Mouse (Mus musculus): ENCODE data around the gene Ank. TPM values are rescaled to one million over a fixed set of nuclear protein-coding genes. Genes with fewer than 3 reads are reported as not detected.
A peak's percentile ranks its signal among the peaks of the same experiment; 100 is the strongest.

Gene Ank
- polyA plus RNA-seq, 1 experiment from 2014 or later, result 13.9 TPM

DNA sequence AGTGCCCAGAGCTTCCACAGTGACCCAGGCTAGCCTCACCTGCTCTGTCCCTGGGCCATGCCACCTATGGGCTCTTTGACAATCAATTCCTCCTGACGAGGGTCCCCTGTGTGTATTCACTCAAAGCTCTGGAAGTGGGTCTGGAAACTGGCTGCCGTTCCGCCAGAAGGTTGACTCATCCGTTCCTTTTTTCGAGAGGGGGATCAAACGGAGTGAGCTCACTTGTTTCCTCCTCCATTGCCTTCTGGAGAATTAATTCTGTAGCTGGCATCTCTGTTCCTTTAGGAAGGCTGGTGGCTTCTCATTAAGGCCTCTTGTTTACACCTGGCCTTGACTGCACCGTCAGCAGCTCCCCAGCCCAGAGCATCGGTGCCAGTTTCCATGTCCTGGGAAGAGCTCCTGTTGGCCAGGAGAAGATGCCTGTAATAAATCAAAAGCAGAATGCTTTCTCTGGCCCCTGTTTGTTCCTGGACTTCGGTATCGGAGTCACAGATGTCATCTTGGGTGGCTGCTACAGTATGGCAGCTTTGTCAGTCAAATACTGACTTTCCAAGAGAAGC is 99.2 kb downstream of the Ank start:
- Histone ChIP-seq H3K27me3 (replicated peaks; ENCODE audit: control insufficient read depth, insufficient read depth, low read length) (no peaks in the 10 kb centered on the region), H3K36me3 (ENCODE audit: control insufficient read depth, insufficient read depth, low read length) (peaks cover 33% of the 10 kb centered on the region), H3K27ac (ENCODE audit: low read depth, low read length) (no peak overlapping the region), H3K4me1 (ENCODE audit: control insufficient read depth, insufficient read depth, low read length) (no peaks in the 10 kb centered on the region), H3K4me3 (ENCODE audit: low read depth, low read length) (no peak overlapping the region), H3K4me2 (ENCODE audit: low read length) (no peak overlapping the region), H3K9me3 (replicated peaks; ENCODE audit: control insufficient read depth, low read length) (no peaks in the 10 kb centered on the region), H3K9ac (ENCODE audit: low read length) (no peak overlapping the region)
- DNase-seq (ENCODE audit: low spot score) (no peak), ATAC-seq (no peak)
- WGBS, result 87% methylated on average over 10 of the region's 10 CpGs

- no peak overlapping the region for H3K9ac ChIP-seq (ENCODE audit: low read length)
- 95% methylated on average over 16 of the region's 16 CpGs for WGBS
- H3K36me3 ChIP-seq (ENCODE audit: control insufficient read depth, insufficient read depth, low read length), result peaks cover 37% of the 10 kb centered on the region
- no peaks in the 10 kb centered on the region for H3K4me1 ChIP-seq (ENCODE audit: control insufficient read depth, insufficient read depth, low read length)
- no peaks in the 10 kb centered on the region for H3K9me3 ChIP-seq (replicated peaks; ENCODE audit: control insufficient read depth, low read length)
- ATAC-seq (no peak), DNase-seq (ENCODE audit: low spot score) (no peak)
- no peak overlapping the region for H3K4me2 ChIP-seq (ENCODE audit: low read length)
- H3K4me3 ChIP-seq (ENCODE audit: low read depth, low read length), result no peak overlapping the region
- H3K27me3 ChIP-seq (replicated peaks; ENCODE audit: control insufficient read depth, insufficient read depth, low read length), result no peaks in the 10 kb centered on the region
- no peak overlapping the region for H3K27ac ChIP-seq (ENCODE audit: low read depth, low read length)
Measured at GRCm38 (mm10) chr15:27567356-27567755, 100.9 kb downstream of the Ank start.

GRCm38 (mm10) chr15:27568371-27568770 is 101.9 kb downstream of the Ank start:
- Histone ChIP-seq H3K9me3 (replicated peaks; ENCODE audit: control insufficient read depth, low read length) (no peaks in the 10 kb centered on the region), H3K4me1 (ENCODE audit: control insufficient read depth, insufficient read depth, low read length) (no peaks in the 10 kb centered on the region), H3K27ac (ENCODE audit: low read depth, low read length) (no peak overlapping the region), H3K4me3 (ENCODE audit: low read depth, low read length) (no peak overlapping the region), H3K27me3 (replicated peaks; ENCODE audit: control insufficient read depth, insufficient read depth, low read length) (no peaks in the 10 kb centered on the region), H3K36me3 (ENCODE audit: control insufficient read depth, insufficient read depth, low read length) (peaks cover 42% of the 10 kb centered on the region), H3K4me2 (ENCODE audit: low read length) (no peak overlapping the region), H3K9ac (ENCODE audit: low read length) (no peak overlapping the region)
- no peak for DNase-seq (ENCODE audit: low spot score)
- WGBS, result 87% methylated on average over 6 of the region's 6 CpGs
- ATAC-seq, result no peak

DNA sequence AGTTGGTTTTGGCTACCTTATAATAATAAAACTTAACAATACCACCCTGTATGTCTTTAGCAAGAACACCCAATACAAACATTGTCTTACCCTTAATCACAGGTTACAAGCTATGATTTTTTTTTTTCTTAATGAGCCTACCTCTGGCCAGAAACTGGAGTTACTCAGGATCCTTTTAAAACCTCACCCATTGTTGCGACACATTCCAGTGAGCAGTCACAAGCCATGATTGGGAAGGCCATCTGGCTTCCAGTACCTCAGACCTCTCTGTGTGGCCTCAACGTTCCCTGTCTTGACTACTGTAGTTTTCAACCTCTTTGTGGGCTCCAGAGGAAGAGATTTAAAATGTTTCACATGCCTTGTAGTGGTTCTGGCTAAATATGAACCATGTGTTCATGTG is 103.4 kb downstream of the Ank start:
- Histone ChIP-seq H3K27me3 (replicated peaks; ENCODE audit: control insufficient read depth, insufficient read depth, low read length) (no peaks in the 10 kb centered on the region), H3K27ac (ENCODE audit: low read depth, low read length) (no peak overlapping the region), H3K36me3 (ENCODE audit: control insufficient read depth, insufficient read depth, low read length) (peaks cover 42% of the 10 kb centered on the region), H3K4me3 (ENCODE audit: low read depth, low read length) (no peak overlapping the region), H3K9ac (ENCODE audit: low read length) (no peak overlapping the region), H3K4me1 (ENCODE audit: control insufficient read depth, insufficient read depth, low read length) (no peaks in the 10 kb centered on the region), H3K4me2 (ENCODE audit: low read length) (no peak overlapping the region), H3K9me3 (replicated peaks; ENCODE audit: control insufficient read depth, low read length) (no peaks in the 10 kb centered on the region)
- DNase-seq (ENCODE audit: low spot score) (no peak), ATAC-seq (no peak)
- 77% methylated on average over 2 of the region's 2 CpGs for WGBS

GRCm38 (mm10) chr15:27570385-27570784 is 103.9 kb downstream of the Ank start:
- ATAC-seq, result no peak
- Histone ChIP-seq H3K4me2 (ENCODE audit: low read length) (no peak overlapping the region), H3K4me1 (ENCODE audit: control insufficient read depth, insufficient read depth, low read length) (no peaks in the 10 kb centered on the region), H3K36me3 (ENCODE audit: control insufficient read depth, insufficient read depth, low read length) (peaks cover 40% of the 10 kb centered on the region), H3K27ac (ENCODE audit: low read depth, low read length) (no peak overlapping the region), H3K9ac (ENCODE audit: low read length) (no peak overlapping the region), H3K9me3 (replicated peaks; ENCODE audit: control insufficient read depth, low read length) (no peaks in the 10 kb centered on the region), H3K4me3 (ENCODE audit: low read depth, low read length) (no peak overlapping the region), H3K27me3 (replicated peaks; ENCODE audit: control insufficient read depth, insufficient read depth, low read length) (no peaks in the 10 kb centered on the region)
- DNase-seq (ENCODE audit: low spot score), result no peak
- WGBS, result 93% methylated on average over 4 of the region's 4 CpGs

- no peak overlapping the region for H3K4me3 ChIP-seq (ENCODE audit: low read depth, low read length)
- no peaks in the 10 kb centered on the region for H3K9me3 ChIP-seq (replicated peaks; ENCODE audit: control insufficient read depth, low read length)
- H3K9ac ChIP-seq (ENCODE audit: low read length), result no peak overlapping the region
- no peaks in the 10 kb centered on the region for H3K27me3 ChIP-seq (replicated peaks; ENCODE audit: control insufficient read depth, insufficient read depth, low read length)
- 73% methylated on average over 8 of the region's 8 CpGs for WGBS
- no peak for ATAC-seq
- no peak overlapping the region for H3K27ac ChIP-seq (ENCODE audit: low read depth, low read length)
- DNase-seq (ENCODE audit: low spot score), result no peak
- H3K4me2 ChIP-seq (ENCODE audit: low read length), result no peak overlapping the region
- 0 out of 2 replicates have a peak, but pooled peaks cover 3% of the 10 kb centered on the region for H3K4me1 ChIP-seq (ENCODE audit: control insufficient read depth, insufficient read depth, low read length)
- H3K36me3 ChIP-seq (ENCODE audit: control insufficient read depth, insufficient read depth, low read length), result peaks cover 33% of the 10 kb centered on the region
Measured at GRCm38 (mm10) chr15:27571179-27571578, 104.7 kb downstream of the Ank start.

DNA sequence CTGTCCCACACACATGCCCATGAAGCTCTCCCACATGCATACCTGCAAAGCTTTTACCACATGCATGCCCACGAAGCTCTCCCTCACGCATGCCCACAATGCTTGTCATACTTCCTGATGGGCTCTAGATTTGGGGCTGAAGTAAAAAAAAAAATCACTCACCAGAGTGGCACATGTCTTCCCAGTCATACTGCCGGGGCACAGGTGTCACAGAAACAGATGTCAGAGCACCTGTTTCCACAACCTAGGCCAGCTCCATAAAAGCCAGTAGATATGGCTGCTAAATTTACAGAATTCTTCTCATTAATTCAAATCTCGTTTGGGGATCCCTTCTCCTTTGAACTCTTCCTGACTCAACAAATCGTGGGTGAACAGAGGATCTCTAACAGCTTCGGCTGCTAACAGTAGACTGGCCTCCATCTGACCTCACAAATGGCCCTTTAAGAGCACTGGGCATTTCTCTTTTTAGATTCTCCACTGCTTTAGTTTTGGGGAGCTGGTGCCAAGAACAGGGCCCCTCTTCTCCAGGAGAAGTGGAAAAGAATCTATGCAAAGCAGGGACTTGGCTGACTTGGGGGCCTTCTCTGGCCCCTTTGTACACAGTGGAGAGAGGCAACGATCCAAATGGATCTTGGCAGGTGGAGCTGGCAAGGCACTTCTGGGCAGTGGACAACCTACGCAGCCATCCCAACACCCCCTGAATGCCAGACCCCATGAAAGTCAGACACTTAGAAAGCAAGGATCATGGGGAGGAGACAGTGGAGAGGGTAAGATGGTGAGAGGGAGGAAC is 108.7 kb downstream of the Ank start:
- no peak overlapping the region for H3K9ac ChIP-seq (ENCODE audit: low read length)
- no peak overlapping the region for H3K4me2 ChIP-seq (ENCODE audit: low read length)
- no peak overlapping the region for H3K27ac ChIP-seq (ENCODE audit: low read depth, low read length)
- peaks cover 15% of the 10 kb centered on the region for H3K36me3 ChIP-seq (ENCODE audit: control insufficient read depth, insufficient read depth, low read length)
- 0 out of 2 replicates have a peak, but pooled peaks cover 4% of the 10 kb centered on the region for H3K4me1 ChIP-seq (ENCODE audit: control insufficient read depth, insufficient read depth, low read length)
- H3K4me3 ChIP-seq (ENCODE audit: low read depth, low read length), result no peak overlapping the region
- WGBS, result 72% methylated on average over 8 of the region's 8 CpGs
- H3K27me3 ChIP-seq (replicated peaks; ENCODE audit: control insufficient read depth, insufficient read depth, low read length), result no peaks in the 10 kb centered on the region
- DNase-seq (ENCODE audit: low spot score) (no peak), ATAC-seq (peak; percentile 31; the same call in 1 of the 2 replicates)
- H3K9me3 ChIP-seq (replicated peaks; ENCODE audit: control insufficient read depth, low read length), result no peaks in the 10 kb centered on the region

GRCm38 (mm10) chr15:27575932-27576331 is 109.5 kb downstream of the Ank start:
- no peak overlapping the region for H3K9ac ChIP-seq (ENCODE audit: low read length)
- H3K4me3 ChIP-seq (ENCODE audit: low read depth, low read length), result no peak overlapping the region
- peaks cover 15% of the 10 kb centered on the region for H3K36me3 ChIP-seq (ENCODE audit: control insufficient read depth, insufficient read depth, low read length)
- H3K27ac ChIP-seq (ENCODE audit: low read depth, low read length), result peak overlapping the region; percentile 2; the same call in 1 of the 2 replicates
- H3K9me3 ChIP-seq (replicated peaks; ENCODE audit: control insufficient read depth, low read length), result no peaks in the 10 kb centered on the region
- 80% methylated on average over 3 of the region's 3 CpGs for WGBS
- DNase-seq (ENCODE audit: low spot score), result peak; percentile 35
- ATAC-seq, result 0 out of 2 replicates have a peak, but pooled peaks have one; percentile 32
- no peak overlapping the region for H3K4me2 ChIP-seq (ENCODE audit: low read length)
- no peaks in the 10 kb centered on the region for H3K27me3 ChIP-seq (replicated peaks; ENCODE audit: control insufficient read depth, insufficient read depth, low read length)
- peaks cover 7% of the 10 kb centered on the region; the same call in 1 of the 2 replicates for H3K4me1 ChIP-seq (ENCODE audit: control insufficient read depth, insufficient read depth, low read length)

GRCm38 (mm10) chr15:27576886-27577285 is 110.4 kb downstream of the Ank start:
- no peak for ATAC-seq
- 87% methylated on average over 1 of the region's 1 CpGs for WGBS

More at GRCm38 (mm10) chr15:27576886-27577285, 110.4 kb downstream of the Ank start:
- Histone ChIP-seq H3K4me1 (ENCODE audit: control insufficient read depth, insufficient read depth, low read length) (peaks cover 10% of the 10 kb centered on the region; the same call in 1 of the 2 replicates), H3K9me3 (replicated peaks; ENCODE audit: control insufficient read depth, low read length) (no peaks in the 10 kb centered on the region), H3K27ac (ENCODE audit: low read depth, low read length) (no peak overlapping the region), H3K9ac (ENCODE audit: low read length) (no peak overlapping the region), H3K27me3 (replicated peaks; ENCODE audit: control insufficient read depth, insufficient read depth, low read length) (no peaks in the 10 kb centered on the region), H3K4me2 (ENCODE audit: low read length) (no peak overlapping the region), H3K36me3 (ENCODE audit: control insufficient read depth, insufficient read depth, low read length) (peaks cover 10% of the 10 kb centered on the region), H3K4me3 (ENCODE audit: low read depth, low read length) (no peak overlapping the region)
- DNase-seq (ENCODE audit: low spot score), result no peak

Data from forebrain, embryonic 14.5 days (tissue).